Mouse (Mus musculus): Measurements from ENCODE around the gene Tssk3.
"Not testable (repeated sequence)": the region's sequence is repeated elsewhere in the genome, so short reads cannot be mapped to it uniquely, and the experiment has no call there.

Tssk3 gene

DNA sequence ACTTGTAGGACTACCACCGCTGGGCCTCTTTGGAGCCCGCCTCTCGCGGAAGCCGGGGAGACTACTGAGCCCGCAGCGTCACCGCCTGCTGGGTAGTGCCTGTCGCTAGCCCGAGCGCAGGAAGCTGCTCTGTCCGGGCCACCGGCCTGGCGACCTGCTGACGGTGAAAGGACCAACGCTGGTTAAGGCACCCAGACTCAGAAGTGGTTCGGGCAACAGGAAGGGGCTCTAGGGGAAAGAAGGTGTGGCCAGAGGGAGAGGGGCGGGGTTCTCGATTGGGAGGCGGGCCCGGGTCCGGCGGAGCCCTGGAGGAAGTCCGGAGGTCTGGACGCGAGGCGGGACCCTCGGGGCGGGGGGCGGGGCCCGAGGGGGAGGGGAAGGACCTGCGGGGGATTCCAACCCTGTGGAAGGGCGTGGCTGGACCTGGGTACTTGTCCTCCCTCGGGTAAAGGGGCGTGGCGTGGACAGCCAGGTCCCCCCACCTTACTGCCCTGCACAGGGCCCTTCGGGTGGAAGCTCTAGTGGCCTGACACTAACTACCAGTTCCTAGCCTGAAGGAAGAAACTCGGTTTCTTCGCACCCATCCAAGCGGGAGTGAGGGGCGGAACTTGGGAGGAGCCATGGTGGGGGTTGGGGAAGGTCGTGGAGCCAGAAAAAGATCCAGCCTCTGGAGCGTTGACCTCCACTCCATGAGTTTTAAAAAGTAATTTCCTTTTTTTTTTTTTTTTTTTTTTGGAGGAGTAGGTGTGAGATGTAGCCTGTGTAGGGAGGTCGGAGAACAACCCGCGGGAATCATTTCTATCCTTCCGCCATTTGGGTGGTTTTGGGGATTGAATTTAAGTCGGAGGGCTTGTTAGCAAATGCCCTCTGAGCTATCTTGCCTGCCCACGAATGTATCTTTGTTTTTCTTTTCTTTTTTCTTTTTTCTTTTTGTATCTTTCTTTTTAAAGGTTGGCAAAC, 10.1 kb upstream of the Tssk3 start:
- peak; percentile 88 to 92 for DNase-seq (ENCODE audit: low spot score in 2 of 2)

DNA sequence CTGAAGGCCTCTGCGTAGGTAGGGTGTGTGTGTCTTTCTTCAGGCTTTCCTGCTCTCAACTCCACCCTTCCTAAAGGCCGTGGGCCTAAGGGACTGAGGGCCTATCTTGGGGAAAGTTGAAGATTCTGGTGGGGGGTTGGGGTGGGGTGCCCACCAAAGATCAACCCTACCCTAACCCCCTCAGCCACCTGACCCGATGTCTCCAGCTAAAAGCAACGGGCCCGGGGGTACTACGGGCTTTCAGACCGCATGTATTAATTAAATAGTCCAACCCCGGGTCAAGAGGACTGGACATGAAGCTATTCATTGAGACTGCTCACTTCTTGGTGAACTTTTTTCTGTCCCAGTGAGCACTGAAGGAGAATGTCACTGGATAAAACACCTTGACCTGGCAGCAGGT, 9.2 kb upstream of the Tssk3 start:
- DNase-seq (ENCODE audit: low spot score in 2 of 2) = no peak

DNA sequence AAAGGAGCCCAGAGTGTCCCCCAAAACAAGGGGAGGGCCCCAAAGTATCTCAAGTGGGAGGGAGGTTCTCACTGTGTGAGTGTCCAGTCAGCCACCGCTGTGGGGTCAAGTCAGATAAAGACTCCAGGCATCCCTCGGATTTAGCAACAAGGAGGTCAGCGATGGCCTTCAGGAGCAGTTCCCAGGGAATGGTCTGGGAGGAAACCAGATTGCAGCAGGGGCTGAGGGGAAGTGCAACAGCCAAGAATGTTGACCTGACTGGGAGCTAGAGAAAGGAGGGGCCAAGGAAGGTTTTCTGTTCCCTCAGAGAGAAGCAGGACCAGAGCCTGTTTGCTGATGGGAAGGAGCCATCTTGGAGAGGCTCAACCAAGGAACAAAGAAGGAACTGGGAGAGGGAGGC, 8.1 kb upstream of the Tssk3 start:
- DNase-seq (ENCODE audit: low spot score in 2 of 2) = no peak

DNA sequence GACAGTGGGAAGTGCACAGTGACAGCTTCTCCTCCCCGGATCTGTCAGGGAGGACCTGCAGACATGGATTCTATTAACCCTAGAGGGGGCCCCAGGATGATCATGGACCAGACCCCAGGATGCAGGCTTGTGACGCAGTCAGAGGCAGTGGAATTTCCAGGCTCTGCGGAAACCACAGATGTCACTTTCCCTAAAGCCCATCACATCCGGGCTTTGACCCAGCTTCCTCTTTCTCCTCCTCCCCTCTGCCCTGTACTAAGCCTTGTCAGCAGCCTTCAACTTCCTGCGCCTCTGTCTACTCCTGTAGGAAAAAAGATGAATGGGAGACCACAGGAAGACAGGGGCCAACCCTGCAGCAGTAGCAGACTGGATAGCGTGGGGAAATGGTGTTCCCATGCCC, 5.8 kb upstream of the Tssk3 start:
- no peak for DNase-seq (ENCODE audit: low spot score in 2 of 2)

DNA sequence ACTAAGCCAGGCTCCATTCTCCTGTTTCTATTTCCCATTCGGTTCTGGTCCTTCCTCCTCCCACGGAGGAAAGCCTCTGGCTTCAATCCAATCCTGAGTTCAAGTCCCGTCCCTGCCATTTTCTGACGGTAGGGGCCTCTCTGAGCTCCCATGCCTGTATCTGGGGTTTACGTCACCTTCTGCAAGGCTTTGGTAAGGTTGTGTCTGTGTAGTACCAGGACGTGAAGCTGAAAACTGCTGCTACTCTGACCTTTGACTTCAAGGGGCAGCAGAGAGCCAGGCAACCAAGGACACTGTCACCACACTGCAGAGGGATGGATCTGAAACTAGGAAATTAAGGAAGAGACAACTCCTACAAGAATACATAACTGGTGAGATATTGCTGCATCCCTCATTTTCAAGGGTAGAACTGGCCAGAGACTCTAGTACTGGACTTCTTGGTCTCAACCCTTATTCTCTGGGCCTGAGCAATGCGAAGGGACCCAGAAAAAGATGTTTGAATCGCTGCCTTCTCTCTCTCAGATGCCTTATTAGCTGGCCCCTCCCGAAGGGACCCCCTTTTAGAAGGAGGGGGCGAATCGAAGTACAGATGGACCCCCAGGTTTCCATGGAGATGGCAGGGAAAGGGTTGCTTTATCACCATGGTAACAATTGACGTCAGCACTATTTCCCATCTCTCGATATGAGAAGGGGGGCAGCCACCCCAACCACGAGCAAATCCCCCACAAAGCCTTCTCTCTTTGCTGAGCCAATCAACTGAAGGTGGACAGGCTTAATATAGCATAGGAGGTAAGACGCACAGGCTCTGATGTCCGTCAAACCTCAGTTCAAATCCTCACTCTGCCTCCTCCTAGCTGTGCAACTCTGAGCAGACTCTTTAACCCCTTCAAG, 5.1 kb upstream of the Tssk3 start:
- no peak for DNase-seq (ENCODE audit: low spot score in 2 of 2)

DNA sequence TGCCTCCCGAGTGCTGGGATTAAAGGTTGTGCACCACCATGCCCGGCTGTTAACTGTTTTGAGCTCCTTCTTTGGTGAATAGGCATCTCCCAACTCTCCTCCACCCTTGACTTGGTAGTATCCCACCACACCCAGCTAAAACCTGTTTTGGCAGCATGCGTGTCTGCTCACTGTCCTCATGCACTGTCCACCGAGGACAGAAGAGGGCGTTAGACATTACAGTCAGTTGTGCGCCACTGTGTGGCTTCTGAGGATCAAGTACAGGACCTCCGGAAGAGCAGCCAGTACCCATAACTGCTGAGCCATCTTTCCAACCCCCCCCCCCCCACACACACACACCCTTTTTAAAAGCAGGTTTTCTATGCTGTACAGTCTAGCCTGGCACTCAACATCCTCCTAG, 3.9 kb upstream of the Tssk3 start:
- DNase-seq (ENCODE audit: low spot score in 2 of 2) = no peak

DNA sequence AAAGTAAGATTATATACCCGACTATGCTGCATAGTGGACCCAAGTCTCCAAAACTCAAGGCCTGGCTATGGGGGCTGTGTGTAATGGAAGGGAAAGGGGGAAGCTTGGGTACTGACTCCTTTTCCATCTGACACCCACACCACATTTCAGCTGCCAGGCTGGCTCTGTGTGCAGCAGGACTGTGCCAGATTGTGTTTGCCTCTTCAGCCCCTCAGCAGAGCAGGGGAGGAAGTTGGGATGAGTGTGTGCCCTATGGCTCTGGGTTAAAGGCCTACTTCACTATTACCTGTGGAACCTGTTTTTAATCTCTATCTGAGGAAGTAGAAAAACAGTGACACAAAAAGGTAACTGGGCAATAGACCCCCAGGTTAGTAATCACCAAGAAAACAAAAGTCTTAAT, 9.7 kb downstream of the Tssk3 start:
- DNase-seq (ENCODE audit: low spot score in 2 of 2) = no peak

DNA sequence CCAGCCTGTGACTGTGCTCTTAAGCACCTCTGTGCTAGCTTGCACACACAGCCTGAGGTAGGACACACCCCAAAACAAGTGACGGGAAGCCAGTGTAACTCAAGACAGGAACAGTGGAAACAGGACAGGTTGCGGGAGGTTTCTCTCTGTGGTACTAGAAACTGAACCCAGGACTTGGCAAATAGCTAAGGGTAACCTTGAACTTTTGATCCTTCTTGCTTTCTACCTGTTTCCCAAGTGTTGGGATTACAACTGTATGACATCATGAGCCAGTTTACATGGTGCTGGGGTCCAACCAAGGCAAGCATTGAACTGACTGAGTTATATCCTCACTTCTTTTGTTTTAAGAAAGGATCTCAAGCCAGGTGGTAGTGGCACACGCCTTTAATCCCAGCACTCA, 11.0 kb downstream of the Tssk3 start:
- DNase-seq (ENCODE audit: low spot score in 2 of 2) = no peak

DNA sequence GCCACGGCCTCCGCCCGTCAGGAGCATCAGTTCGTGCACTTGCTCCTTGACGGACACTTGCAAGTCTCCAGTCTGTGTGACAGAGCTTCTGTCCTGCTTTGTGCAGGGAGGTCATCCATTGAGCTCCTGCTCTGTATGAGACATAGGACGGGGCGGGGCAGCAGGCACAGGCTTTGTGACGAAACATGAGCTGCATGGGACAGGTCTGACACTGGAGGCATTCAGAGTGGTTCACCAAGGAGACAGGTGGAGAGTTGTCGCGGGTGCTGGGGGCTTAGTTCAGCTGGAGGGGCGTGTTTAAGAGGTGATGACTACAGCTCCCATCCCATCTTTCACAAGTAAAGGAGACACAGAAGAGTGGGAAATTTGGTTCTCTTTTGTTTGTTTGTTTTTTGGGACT, 14.8 kb downstream of the Tssk3 start:
- DNase-seq (ENCODE audit: low spot score in 2 of 2) = no peak

DNA sequence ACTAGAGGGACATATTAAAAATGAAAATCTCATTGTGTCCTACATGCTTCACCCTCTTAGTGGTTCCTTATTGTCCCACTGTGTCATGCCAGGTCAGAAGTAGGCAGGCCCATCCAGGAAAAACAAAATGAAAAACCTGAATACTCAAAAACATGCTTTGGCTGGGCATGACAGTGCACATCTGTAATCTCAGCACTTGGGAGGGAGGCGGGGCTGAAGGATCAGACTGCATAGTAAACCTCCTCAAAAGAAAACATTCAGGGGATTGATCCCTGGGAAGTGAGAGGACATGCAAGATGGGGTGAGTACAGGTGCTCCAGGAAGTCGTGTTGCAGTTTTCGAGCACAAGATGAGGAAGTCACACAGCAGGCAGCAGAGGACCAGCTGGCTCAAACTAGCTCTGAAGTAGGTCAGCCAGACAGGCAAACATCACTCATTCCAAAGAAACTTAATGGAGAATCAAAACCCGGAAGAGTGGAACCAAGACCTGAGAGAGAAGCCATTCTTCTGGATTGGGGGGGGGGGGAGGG, 26.5 kb downstream of the Tssk3 start:
- DNase-seq (ENCODE audit: low spot score in 2 of 2) = no peak

DNA sequence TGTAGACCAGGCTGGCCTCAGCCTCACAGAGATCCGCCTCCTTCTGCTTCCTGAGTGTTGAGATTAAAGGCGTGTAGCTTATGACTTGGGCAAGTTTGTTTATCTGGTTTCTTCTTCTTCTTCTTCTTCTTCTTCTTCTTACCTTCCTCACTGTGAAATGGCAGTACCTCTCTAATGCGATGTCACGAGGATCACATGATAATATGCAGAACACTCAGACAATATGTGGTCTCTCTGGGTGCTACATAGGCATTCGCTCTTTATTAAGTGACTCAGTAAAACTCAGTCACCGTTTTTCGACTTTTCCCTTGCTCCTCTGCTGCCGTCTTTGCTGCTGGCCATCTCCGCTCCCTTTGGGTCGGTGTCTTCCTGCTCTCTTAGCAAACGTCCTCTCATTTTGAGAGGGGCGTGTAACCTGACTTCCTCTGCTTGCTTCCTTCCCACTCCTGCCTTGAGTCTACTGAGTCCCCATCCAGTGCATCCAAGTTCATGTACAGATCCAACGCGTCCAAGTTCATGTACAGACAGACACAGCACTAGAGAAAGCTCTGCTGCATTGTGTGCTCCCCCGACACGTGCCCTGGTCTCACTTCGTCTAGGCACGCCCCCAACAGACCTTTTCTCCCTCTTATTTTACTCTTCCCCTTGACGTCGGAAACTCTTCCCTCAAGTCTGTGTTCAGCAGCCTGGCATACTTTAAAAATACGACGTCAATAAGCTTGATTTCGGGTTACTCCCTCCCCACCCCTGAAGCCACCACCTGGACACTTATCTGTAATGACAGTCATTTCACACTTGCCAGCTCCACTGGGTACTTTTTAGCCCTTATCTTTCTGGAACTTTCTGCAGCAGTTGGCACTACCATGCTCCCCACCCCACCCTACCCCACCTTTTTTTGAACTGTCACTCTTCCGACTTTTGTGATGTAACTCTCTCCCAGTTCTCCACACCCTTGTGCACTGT, 27.4 kb downstream of the Tssk3 start:
- no peak for DNase-seq (ENCODE audit: low spot score in 2 of 2)

DNA sequence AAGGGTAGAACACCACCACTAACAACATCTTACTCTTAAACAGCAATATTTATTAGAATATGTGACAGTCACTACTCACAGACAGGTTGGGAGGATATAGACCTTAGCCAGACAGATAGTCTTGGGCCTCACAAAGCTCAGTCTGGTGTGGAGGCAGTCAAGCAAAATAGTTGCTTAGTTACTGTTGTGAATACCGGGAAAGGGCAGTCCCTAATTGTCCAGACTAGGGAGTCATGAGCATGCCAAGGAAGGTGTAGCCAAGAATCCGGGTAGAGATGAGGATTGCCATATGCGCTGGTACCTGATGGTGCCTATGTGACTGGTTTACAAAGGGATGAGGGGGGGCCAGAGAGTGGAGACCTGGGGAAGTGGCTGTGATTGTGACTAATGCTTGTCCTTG, 28.7 kb downstream of the Tssk3 start:
- DNase-seq (ENCODE audit: low spot score in 2 of 2) = no peak

DNA sequence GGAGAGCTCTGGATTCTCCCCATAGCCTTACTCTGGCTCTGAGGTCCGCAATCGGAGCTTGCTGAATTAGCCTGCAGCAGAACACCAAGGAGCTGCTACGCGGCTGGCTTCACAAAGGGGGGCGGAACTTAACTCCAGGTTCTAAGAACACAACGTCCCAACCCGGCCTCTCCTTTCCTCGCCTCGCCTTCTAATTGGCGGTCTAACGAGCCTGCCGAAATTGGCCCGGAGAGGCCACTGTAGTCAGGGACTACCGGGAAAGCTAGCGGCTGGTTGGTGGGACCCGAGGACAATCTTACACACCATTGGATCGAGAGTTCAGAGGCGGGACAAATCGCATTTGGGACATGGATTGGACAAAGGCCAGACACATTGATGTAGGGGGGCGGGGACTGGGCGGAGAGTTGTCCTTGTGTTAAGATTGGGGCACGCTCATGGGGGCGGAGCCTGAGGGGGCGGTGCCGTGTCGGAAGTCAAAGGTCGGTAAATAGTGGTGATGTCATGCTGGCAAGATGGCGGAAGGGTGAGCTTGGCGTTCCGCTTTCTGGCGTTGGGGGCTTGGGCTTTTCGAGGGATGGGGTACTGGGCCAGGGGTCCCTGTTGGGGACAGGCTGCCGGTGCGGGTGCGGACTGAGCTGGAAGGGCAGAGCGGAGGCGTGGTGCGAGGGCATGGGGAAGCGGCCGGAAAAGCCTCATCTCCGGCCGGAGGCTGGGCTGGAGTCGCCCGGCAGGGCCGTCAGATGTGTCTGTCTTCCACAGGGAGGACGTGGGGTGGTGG, 29.4 kb downstream of the Tssk3 start, which contains the start of gene Bsdc1:
Gene Bsdc1, plus strand, starts transcription at position 399 of the 778 bp plus-strand sequence.
- peak; percentile 99 for DNase-seq (ENCODE audit: low spot score in 2 of 2)

DNA sequence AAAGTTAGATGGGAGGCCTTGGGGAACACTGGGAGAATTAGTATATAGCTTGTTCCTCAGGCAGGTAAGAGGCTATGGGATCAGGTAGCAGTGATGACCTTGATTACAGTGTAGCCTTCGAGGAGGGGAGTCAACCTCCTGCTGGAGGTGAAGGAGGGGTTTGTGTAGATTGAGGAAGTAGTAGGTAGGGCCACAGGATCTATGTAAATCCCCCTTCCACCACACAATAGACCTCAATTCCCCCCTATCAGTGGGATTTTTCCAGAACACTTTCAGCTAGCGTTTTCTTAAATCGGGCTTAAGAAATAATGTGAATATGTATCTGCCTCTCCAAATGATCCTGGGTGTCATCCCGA, 30.0 kb downstream of the Tssk3 start:
- DNase-seq (ENCODE audit: low spot score in 2 of 2) = no peak

DNA sequence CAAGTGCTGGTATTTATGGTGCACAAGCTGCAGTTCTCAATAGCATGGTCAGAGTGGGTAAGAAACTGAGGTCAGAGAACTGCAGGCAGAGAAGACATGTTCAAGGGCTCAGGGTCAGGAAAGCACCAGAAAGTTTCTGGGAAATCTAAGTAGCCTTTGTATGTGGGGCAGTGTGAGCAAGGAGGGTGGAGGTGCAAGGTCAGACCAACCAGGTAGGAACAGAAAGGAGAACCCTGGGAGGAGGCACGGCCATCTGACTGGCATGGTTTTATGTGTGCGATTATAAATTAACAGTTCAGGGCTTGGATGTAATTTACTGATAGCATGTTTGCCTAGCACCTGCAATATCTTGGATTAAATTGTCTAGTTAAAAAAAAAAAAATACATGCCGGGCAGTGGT, 31.1 kb downstream of the Tssk3 start:
- DNase-seq (ENCODE audit: low spot score in 2 of 2) = no peak

DNA sequence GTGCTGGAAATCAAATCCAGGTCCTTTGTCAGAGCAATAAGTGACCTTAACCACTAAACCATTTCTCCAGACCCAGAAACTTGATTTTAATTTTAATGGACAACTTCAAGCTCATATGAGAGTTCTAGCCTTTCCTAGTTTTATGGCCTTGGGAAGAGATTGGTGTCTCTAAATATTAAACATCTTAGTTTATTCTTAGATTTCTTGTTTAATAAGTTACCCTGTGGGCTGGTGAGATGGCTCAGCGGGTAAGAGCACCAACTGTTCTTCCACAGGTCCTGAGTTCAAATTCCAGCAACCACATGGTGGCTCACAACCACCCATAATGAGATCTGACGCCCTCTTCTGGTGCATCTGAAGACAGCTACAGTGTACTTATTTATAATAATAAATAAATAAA, 33.5 kb downstream of the Tssk3 start:
- DNase-seq (ENCODE audit: low spot score in 2 of 2) = not testable (repeated sequence)

DNA sequence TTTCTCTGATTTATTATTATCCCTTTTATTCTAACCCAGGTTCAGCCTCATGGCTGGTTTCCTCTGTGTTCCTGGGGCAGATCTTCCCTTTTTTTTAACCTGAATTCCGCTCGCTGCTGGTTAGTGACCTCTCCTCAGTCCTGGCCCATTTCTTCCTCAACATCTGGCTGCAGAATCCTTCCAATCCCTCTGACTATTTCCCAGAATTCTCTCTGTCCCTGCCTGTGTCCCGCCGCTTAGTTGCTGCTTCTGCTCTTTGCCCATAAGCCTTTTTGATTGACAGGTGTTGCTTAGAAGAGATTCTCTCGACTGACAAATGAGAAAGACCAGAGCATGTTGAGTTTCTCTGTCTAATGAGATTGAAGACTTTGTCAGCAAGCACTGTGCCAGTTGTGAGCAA, 34.7 kb downstream of the Tssk3 start:
- no peak for DNase-seq (ENCODE audit: low spot score in 2 of 2)

DNA sequence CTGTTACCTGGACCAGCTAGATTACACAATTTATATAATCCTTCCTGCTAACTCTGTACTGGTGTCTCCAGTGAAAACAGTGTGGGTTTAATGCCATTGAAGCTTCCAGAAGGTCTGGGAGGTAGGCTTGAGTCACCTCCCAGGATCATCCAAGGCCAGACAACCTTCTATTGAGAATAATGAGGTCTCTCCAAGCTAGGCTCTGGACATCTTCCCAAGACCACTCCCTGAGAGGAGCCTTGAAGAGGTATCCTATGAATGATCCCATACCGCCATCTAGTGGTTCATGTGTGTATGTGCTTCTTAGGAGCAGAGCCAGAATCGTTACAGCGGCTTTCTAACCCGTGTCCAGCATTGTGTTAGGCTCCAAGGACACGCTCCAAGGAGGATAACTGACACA, 35.6 kb downstream of the Tssk3 start:
- peak; percentile 30 to 50 for DNase-seq (ENCODE audit: low spot score in 2 of 2)

DNA sequence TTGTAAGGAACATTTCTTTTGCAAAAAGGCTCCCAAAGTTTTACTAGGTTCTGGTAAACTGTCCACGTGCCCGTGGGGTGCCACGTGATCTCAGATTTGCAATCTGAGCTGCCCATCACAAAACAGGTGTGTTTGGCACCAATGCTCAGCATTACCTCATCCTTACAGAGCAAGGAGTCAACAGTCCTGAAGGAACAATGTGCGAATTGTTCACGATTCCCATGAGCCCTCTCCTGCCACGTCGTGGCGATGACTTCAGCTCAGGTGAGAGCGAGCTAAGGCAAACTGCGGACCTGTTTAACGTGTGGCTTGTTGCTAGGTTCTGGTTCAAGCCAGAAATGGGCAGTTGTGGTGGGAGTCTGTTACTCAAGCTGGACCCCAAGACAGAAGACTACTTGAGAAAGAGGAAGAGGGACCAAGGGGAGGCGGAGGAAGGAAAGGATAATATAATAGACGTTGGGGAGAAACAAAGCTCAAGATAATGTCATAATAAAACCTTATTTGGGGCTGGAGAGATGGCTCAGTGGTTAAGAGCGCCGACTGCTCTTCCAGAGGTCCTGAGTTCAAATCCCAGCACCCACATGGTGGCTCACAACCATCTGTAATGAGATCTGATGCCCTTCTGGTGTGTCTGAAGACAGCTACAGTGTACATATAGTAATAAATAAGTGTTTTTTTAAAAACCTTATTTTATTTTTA, 39.2 kb downstream of the Tssk3 start:
- DNase-seq (ENCODE audit: low spot score in 2 of 2) = no peak

DNA sequence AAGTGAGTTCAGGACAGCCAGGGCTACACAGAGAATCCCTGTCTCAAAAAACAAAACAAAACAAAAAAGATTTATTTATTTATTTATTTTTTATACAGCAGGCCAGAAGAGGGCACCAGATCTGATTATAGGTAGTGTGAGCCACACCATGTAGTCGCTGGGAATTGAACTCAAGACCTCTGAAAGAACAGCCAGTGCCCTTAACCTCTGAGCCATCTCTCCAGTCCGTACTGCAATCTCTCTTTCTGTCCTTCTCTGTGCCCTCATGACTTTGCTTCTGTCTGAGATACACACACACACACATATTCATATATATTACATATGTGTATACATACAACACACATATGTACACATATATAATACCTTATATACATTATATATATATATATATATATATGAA, 40.0 kb downstream of the Tssk3 start:
- DNase-seq (ENCODE audit: low spot score in 2 of 2) = no peak

All from urinary bladder, adult 18-20 months (tissue).